Mouse (Mus musculus): Measurements from ENCODE around the gene Miga2.

Miga2 gene

DNA sequence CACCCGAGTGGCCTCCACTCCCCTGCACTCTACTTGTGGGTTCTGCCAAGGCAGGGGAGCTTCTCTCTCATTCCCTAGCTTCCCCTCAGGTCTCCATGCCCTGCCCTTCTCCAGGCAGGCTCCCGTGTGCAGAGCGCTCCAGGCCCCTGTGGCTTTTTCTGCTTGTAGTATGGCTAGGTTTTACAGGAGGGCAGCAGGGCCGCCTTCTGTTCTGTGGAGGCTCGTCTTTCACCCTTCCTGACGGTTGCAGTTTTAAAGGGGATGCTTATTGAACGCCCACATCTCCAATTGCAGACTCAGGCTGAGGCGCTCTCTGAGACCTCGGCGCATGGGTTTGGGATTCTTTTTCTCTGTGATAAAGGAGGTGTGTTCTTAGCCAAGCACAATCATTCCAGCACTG, 55.1 kb downstream of the Miga2 start:
- in situ Hi-C loops (cut with MboI, MseI) = no loop called here

DNA sequence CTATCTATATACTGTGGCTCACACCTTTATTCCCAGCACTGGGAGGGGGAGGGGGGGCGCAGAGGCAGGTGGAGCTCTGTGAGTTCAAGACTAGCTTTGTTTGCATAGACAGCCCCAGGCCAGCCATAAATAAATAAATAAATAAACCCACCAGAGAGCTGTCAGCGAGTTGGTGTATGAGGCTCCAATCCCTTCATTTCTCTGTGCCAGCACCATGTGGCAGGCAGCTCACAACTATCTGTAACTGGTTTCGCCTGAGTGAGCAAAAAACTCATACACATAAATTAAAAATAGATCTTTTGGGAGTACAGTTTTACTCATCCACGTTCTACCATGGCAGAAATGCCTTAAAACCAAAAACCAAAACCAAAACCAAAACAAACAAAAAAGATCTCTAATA, 57.4 kb downstream of the Miga2 start:
- in situ Hi-C loops (cut with MboI, MseI) = no loop called here

DNA sequence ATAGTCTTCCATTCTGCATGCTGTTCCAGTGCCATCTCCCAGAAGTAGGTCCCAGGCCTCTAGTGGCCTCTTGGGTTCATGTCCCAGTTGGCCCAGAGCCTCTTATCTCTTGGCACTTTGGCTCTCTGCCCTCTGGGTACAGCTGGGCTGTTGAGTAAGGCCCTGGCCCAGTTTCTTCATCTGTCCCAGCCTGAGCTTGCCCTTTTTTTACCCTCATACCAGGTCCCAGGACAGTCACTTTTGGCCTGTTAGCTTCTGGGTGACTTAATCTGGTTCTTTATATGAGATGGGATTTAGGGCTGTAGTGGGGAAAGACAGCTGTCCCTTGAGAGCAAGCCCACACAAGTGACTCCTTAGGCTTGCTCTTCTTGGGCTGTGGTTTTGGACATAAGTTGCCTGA, 65.1 kb downstream of the Miga2 start:
- in situ Hi-C loops (cut with MboI, MseI) = no loop called here
